Mouse (Mus musculus) heart, postnatal 0 days (tissue): ENCODE measurements at regions not wholly inside any gene's neighbourhood (a gene's known extent, or its start where the extent isn't known, plus 50 kb on each side); places are given as distances from the start of the nearest gene placed in this dataset.
"Not testable (repeated sequence)": the region's sequence is repeated elsewhere in the genome, so short reads cannot be mapped to it uniquely, and the experiment has no call there.

Source experiments
- CTCF ChIP-seq: IDR thresholded peaks from 2 replicates; pipeline ENCODE4 v1.5.1; 2016; ENCODE audit warnings: antibody characterized with exemption, control low read depth, low read depth
- EP300 ChIP-seq: IDR thresholded peaks from 2 replicates; pipeline ENCODE4 v1.6.1; 2016; ENCODE audit warnings: antibody characterized with exemption, low read depth

DNA sequence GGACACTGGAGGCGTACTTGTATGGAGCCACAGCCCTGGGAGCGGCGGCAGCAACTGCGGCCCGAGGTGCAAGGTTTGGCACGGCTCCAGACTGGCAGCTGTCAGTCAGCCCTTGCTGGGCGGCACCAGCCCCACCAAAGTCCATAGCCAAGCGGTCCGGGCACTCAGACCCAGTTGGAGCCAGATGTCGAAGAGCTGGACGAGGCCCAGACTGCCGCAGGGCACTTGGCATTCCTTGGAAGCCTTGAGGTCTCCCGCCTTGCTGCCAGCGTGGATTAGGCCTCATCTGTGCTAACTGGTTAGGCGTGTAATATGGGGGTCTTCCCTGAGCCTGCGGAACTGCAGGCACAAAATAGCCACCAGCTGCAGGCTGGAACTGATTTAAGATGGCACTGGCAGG is 1425.7 kb upstream of the Pcdh20 start:
- not testable (repeated sequence) for TF ChIP-seq CTCF, EP300
